Mouse (Mus musculus): Measurements from ENCODE around the gene Hist1h2be. TPM values are rescaled to one million over a fixed set of nuclear protein-coding genes. Genes with fewer than 3 reads are reported as not detected.
"Not testable (repeated sequence)": the region's sequence is repeated elsewhere in the genome, so short reads cannot be mapped to it uniquely, and the experiment has no call there.

The Hist1h2be gene
- polyA plus RNA-seq, 1 experiment, result 11.8 TPM

DNA sequence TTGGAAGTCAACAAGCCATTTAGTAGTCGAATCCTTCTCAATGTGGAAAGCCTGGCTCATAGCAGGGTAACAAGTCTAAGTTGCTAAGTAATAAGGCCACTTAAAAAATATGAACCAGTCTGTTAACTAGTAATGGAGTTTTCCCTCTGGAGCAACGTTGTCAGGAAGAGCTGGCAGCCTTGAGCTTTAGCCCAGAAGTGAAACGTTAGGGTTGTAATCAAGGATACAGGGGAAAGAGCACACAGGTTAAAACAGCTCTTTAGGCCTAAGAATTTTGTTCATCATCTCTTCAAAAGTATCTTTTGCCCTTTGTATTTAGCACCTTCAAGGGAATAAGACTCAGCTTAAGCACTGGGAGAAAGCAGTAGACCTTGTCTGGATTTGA lies 70.2 kb downstream of the Hist1h2be start:
- H3K4me3 ChIP-seq (replicated peaks; ENCODE audit: control insufficient read depth, low read depth, low read length), result peak overlapping the region; percentile 64
- WGBS, result 6% methylated on average over 3 of the region's 3 CpGs
- TF ChIP-seq POLR2A (IDR thresholded peaks at IDR 0.05; ENCODE audit: borderline replicate concordance, control insufficient read depth, low read depth, low read length) (no peak), CTCF (IDR thresholded peaks at IDR 0.05; ENCODE audit: control insufficient read depth, insufficient read depth, low read length) (no peak)

DNA sequence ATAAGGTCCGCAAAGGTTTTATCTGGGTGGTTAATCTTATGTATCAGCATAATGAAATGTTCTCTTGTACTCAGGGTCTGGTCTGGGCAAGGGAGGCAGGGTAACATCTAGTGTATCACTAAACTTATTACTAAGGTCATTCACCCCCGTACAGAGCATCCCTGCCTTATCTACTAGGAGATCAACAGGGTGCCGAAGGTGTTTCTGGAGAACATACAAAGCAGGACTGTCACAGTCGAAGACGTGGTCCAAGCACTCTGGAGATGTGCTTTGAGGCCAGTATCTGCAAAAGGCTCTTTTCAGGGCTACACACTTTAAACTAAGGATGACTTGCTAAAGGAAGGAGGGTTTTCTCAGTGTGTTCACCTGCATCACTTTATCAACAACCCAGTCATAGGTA lies 74.2 kb downstream of the Hist1h2be start:
- H3K27ac ChIP-seq (ENCODE audit: control insufficient read depth, insufficient read depth, low read depth, low read length, poor library complexity), result no peak overlapping the region
- H3K4me3 ChIP-seq (replicated peaks; ENCODE audit: control insufficient read depth, low read depth, low read length), result no peak overlapping the region
- TF ChIP-seq POLR2A (IDR thresholded peaks at IDR 0.05; ENCODE audit: borderline replicate concordance, control insufficient read depth, low read depth, low read length) (no peak), CTCF (IDR thresholded peaks at IDR 0.05; ENCODE audit: control insufficient read depth, insufficient read depth, low read length) (no peak)

More for the DNA sequence above, 70.2 kb downstream of the Hist1h2be start:
- H3K27ac ChIP-seq (ENCODE audit: control insufficient read depth, insufficient read depth, low read depth, low read length, poor library complexity), result peak overlapping the region; percentile 96
- no peaks in the 10 kb centered on the region for H3K4me1 ChIP-seq (ENCODE audit: control insufficient read depth, insufficient read depth, low read length)

DNA sequence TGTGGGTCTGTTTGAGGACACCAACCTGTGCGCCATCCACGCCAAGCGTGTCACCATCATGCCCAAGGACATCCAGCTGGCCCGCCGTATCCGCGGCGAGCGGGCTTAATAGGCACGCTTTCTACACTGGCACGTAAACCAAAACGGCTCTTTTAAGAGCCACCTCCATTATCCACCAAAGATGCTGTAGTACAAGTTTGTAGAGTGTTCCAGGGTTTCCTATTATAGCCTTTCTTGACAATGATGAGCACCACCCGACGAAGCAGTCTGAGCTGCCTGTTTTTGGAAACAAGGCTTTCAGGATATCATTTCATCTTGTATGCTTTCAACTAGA lies 76.2 kb downstream of the Hist1h2be start:
- H3K27ac ChIP-seq (ENCODE audit: control insufficient read depth, insufficient read depth, low read depth, low read length, poor library complexity), result peak overlapping the region; percentile 97
- H3K4me3 ChIP-seq (replicated peaks; ENCODE audit: control insufficient read depth, low read depth, low read length), result peak overlapping the region; percentile 37
- 1% methylated on average over 11 of the region's 14 CpGs for WGBS
- H3K4me1 ChIP-seq (ENCODE audit: control insufficient read depth, insufficient read depth, low read length), result not testable (repeated sequence)

More for the DNA sequence above, 74.2 kb downstream of the Hist1h2be start:
- 84% methylated on average over 5 of the region's 5 CpGs for WGBS
- no peaks in the 10 kb centered on the region for H3K4me1 ChIP-seq (ENCODE audit: control insufficient read depth, insufficient read depth, low read length)

DNA sequence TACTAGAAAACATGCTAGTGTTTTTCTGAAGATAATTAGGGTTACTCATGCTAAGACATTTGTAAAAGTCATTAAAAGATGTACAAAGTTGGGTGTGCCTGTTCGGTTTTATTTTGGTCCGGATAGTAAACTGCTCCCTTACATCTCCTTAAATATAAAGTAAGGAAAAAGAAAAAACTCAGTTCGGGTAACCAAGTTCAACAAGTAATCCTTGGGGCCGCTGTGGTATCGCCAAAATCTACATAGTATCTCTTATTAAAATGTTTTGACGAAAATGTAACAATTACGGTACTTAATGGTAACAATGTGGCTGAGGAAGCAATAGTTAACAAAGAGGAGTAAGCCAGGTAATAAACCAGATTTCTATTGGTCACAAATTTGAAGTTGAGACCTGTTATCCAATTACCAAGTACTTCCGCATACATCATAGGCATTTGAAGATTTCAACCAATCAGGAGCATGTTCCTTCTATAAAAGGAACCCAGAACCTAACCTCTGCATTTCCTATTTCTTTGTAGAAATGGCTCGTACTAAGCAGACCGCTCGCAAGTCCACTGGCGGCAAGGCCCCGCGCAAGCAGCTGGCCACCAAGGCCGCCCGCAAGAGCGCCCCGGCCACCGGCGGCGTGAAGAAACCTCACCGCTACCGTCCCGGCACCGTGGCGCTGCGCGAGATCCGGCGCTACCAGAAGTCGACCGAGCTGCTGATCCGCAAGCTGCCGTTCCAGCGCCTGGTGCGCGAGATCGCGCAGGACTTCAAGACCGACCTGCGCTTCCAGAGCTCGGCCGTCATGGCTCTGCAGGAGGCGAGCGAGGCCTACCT lies 76.7 kb downstream of the Hist1h2be start, which contains the start of gene Hist1h3f:
Hist1h3f (plus strand) TSS at position 88 of the 822 bp plus-strand sequence.
- under 1% methylated on average over 32 of the region's 45 CpGs for WGBS
- H3K4me3 ChIP-seq (replicated peaks; ENCODE audit: control insufficient read depth, low read depth, low read length), result peak within 1 kb of the TSS; percentile 78
- peak; percentile 96 for TF ChIP-seq POLR2A (IDR thresholded peaks at IDR 0.05; ENCODE audit: borderline replicate concordance, control insufficient read depth, low read depth, low read length)
- no peak for TF ChIP-seq CTCF (IDR thresholded peaks at IDR 0.05; ENCODE audit: control insufficient read depth, insufficient read depth, low read length)
- H3K4me1 ChIP-seq (ENCODE audit: control insufficient read depth, insufficient read depth, low read length), result no peaks in the 10 kb centered on the region
- H3K27ac ChIP-seq (ENCODE audit: control insufficient read depth, insufficient read depth, low read depth, low read length, poor library complexity), result peak within 1 kb of the TSS; percentile 98

- Histone ChIP-seq H3K4me3 (replicated peaks; ENCODE audit: control insufficient read depth, low read depth, low read length) (peak within 1 kb of the TSS; percentile 78), H3K27ac (ENCODE audit: control insufficient read depth, insufficient read depth, low read depth, low read length, poor library complexity) (peak within 1 kb of the TSS; percentile 98)
- H3K4me1 ChIP-seq (ENCODE audit: control insufficient read depth, insufficient read depth, low read length), result not testable (repeated sequence)
- peak; percentile 92 for TF ChIP-seq POLR2A (IDR thresholded peaks at IDR 0.05; ENCODE audit: borderline replicate concordance, control insufficient read depth, low read depth, low read length)
- under 1% methylated on average over 42 of the region's 42 CpGs for WGBS
Observed at GRCm38 (mm10) chr13:23542999-23543607, 77.8 kb downstream of the Hist1h2be start, which contains the start of gene Hist1h2bh. Hist1h2bh (minus strand) TSS chr13:23543392.

DNA sequence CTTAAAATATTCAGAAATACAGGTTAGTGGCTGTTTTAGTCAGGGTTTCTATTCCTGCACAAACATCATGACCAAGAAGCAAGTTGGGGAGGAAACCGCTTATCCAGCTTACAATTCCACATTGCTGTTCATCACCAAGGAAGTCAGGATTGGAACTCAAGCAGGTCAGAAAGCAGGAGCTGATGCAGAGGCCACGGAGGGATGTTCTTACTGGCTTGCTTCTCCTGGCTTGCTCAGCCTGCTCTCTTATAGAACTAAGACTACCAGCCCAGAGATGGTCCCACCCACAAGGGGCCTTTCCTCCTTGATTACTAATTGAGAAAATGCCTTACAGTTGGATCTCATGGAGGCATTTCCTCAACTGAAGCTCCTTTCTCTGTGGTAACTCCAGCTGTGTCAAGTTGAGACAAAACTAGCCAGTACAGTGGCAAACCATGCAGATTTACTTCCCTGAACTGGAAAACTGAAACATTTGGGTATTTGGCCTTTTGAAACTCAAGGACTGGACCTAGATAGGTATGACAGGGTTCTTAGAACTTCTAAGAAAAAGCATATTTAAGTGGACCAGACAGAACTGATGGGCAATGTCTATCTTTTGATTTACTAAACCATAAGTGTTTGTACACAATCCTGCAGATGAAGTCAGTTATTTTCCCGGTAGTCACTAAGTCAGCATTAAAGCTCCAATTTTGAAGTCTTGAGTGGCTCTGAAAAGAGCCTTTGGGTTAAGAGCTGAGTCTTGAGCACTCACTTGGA lies 78.5 kb downstream of the Hist1h2be start:
- WGBS, result 19% methylated on average over 3 of the region's 3 CpGs
- Histone ChIP-seq H3K27ac (ENCODE audit: control insufficient read depth, insufficient read depth, low read depth, low read length, poor library complexity) (peak overlapping the region; percentile 98), H3K4me3 (replicated peaks; ENCODE audit: control insufficient read depth, low read depth, low read length) (peak overlapping the region; percentile 78)
- not testable (repeated sequence) for H3K4me1 ChIP-seq (ENCODE audit: control insufficient read depth, insufficient read depth, low read length)

DNA sequence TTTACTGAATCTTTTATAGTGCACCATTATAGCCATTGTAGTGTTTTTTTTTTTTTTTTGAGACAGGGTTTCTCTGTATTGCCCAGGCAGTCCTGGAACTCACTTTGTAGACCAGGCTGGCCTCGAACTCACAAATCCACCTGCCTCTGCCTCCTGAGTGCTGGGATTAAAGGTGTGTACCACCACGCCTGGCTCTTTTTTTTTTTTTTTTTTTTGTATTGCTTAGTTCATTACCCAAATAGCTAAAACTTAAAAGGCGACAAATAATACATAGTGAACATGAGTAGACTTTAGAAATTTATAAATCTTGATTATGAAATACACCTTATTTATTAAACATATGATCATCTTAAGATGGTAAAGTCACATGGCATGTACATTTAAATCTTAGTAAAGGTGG lies 79.4 kb downstream of the Hist1h2be start:
- TF ChIP-seq CTCF (IDR thresholded peaks at IDR 0.05; ENCODE audit: control insufficient read depth, insufficient read depth, low read length) (no peak), POLR2A (IDR thresholded peaks at IDR 0.05; ENCODE audit: borderline replicate concordance, control insufficient read depth, low read depth, low read length) (no peak)
- Histone ChIP-seq H3K4me1 (ENCODE audit: control insufficient read depth, insufficient read depth, low read length) (no peaks in the 10 kb centered on the region), H3K4me3 (replicated peaks; ENCODE audit: control insufficient read depth, low read depth, low read length) (no peak overlapping the region), H3K27ac (ENCODE audit: control insufficient read depth, insufficient read depth, low read depth, low read length, poor library complexity) (no peak overlapping the region)
- WGBS, result 76% methylated on average over 3 of the region's 3 CpGs

DNA sequence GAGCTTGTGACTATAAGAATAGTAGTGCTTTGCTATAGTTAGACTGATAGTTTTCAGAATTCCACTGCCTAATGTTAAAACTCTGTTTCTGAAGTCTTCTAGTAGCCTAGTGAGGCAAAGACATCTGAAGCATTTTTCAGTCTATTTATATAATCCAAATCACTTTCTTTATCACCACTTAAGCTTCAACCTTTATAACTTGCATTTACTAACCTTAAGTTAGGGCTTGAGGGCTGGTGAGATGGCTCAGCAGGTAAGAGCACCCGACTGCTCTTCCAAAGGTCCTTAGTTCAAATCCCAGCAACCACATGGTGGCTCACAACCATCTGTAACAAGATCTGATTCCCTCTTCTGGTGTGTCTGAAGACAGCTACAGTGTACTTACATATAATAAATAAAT lies 81.1 kb downstream of the Hist1h2be start:
- not testable (repeated sequence) for H3K4me1 ChIP-seq (ENCODE audit: control insufficient read depth, insufficient read depth, low read length); H3K4me3 ChIP-seq (replicated peaks; ENCODE audit: control insufficient read depth, low read depth, low read length); H3K27ac ChIP-seq (ENCODE audit: control insufficient read depth, insufficient read depth, low read depth, low read length, poor library complexity)
- 65% methylated on average over 1 of the region's 1 CpGs for WGBS
